Mouse (Mus musculus): Measurements from ENCODE around the gene Fcrl1.
"Not testable (repeated sequence)": the region's sequence is repeated elsewhere in the genome, so short reads cannot be mapped to it uniquely, and the experiment has no call there.

DNA sequence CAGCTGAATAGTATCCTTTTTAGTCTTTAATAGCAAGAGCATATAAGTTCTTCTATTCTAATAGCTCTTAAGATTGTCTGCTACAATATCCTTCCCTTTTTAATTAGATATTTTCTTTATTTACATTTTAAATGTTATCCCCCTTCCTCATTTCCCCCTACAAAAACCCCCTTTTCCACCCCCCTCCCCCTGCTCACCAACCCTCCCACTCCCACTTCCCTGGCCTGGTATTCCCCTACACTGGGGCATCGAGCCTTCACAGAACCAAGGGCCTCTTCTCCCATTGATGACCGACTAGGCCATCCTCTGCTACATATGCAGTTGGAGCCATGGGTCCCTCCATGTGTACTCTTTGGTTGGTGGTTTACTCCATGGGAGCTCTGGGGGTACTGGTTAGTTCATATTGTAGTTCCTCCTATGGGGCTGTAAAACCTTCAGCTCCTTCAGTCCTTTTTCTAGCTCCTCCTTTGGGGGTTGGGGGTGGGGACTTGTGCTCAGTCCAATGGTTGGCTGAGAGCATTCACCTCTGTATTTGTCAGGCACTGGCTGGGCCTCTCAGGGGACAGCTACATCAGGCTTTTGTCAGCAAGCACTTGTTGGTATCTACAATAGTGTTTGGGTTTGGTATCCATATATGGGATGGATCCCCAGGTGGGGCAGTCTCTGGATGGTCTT is 3.6 kb downstream of the Fcrl1 start:
- TF ChIP-seq CTCF (IDR thresholded peaks at IDR 0.05); POLR2A (IDR thresholded peaks at IDR 0.05; ENCODE audit: insufficient read depth, low read depth, low read length): not testable (repeated sequence)

Measured in heart, adult 2 months (tissue).